Mouse (Mus musculus) adrenal gland, postnatal 4 days (tissue): ENCODE data around the gene Tas2r114. TPM values are rescaled to one million over a fixed set of nuclear protein-coding genes. Genes with fewer than 3 reads are reported as not detected.

Source experiments
- DNase-seq, 2 experiments: peaks; one replicate each; pipeline ENCODE4 v3.0.0; 2021 to 2022; ENCODE audit warnings: low spot score in 2 of 2, mixed read lengths in 2 of 2
- long read RNA-seq, 2 experiments: library from polyadenylated mRNA; stranded (forward); transcript quantifications; one replicate each; pipeline ENCODE4 v2.0.0; 2021
- total RNA-seq, 2 experiments: library from RNA; stranded (reverse); gene quantifications; 2 replicates each; pipeline ENCODE4 v1.2.3; 2021

Tas2r114 gene
- total RNA-seq, result not detected
- long read RNA-seq, experiment 1, result 0 reads
- long read RNA-seq, experiment 2, result 0 reads

GRCm38 (mm10) chr6:131689963-131690362 lies at the start of gene Tas2r114:
Tas2r114 (minus strand) TSS chr6:131690063.
- DNase-seq, result no peak

GRCm38 (mm10) chr6:131712803-131713202 lies 22.9 kb upstream of the Tas2r114 start:
- no peak for DNase-seq

DNA sequence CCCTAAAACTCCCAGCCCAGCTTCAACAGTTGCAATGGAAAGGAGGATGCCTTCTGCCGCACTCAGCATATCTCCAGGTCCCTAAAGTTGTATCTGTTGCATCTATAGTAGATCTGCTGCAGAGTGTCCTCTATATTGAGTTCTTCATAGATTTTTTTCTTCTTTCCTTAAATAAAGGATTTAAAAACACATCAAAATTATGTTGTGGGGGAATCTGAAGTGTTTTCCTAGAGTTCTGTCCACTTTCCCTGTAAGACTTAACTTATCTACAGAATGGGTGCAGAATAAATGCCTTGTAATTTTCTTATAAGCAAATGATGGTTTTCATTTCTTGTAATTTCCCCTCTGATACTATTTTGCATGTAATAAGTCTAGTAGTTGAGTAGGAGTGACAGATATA lies 2.5 kb downstream of the Tas2r114 start, which contains the start of gene Tas2r105:
TSS of gene Tas2r105 (minus strand) at position 101 of the 400 bp plus-strand sequence.
- no peak for DNase-seq

- no peak for DNase-seq
Observed at GRCm38 (mm10) chr6:131685644-131686043, 4.2 kb downstream of the Tas2r114 start, which contains the start of gene Tas2r104. Tas2r104 (minus strand) TSS chr6:131685744.

GRCm38 (mm10) chr6:131678786-131679185 lies 11.1 kb downstream of the Tas2r114 start, which contains the start of gene Tas2r106:
Tas2r106 (minus strand) TSS chr6:131678886.
- no peak for DNase-seq

- DNase-seq, result no peak
Observed at GRCm38 (mm10) chr6:131660049-131660448, 29.8 kb downstream of the Tas2r114 start, which contains the start of gene Tas2r107. Tas2r107 (minus strand) TSS chr6:131660149.

Other genes with a start within 250 kb of the Tas2r114 start
- not detected for gene 5430401F13Rik, start 203.7 kb downstream of the Tas2r114 start, total RNA-seq
- not detected for gene Gm6619, start 203.7 kb downstream of the Tas2r114 start, total RNA-seq
- not detected for gene Tas2r130, start 59.2 kb downstream of the Tas2r114 start, total RNA-seq
- not detected for gene Tas2r107, start 29.9 kb downstream of the Tas2r114 start, total RNA-seq
- gene Tas2r106, start 11.2 kb downstream of the Tas2r114 start, total RNA-seq, result not detected
- not detected for gene Tas2r104, start 4.3 kb downstream of the Tas2r114 start, total RNA-seq
- gene Tas2r105, start 2.6 kb downstream of the Tas2r114 start, total RNA-seq, result not detected